Mouse (Mus musculus) thymus, adult 2 months (tissue): ENCODE measurements at regions not wholly inside any gene's neighbourhood (a gene's known extent, or its start where the extent isn't known, plus 50 kb on each side); places are given as distances from the start of the nearest gene placed in this dataset.

ENCODE experiments used
- CTCF ChIP-seq: fragments of 200-500 bp; IDR thresholded peaks from 2 replicates; pipeline ENCODE4 v1.5.1; 2012; ENCODE audit warnings: mild to moderate bottlenecking, control low read depth, low read length, moderate library complexity, borderline replicate concordance; ENCODE audit not compliant: control insufficient read depth, poor library complexity, insufficient read depth; ENCODE audit errors: extremely low read depth
- POLR2A ChIP-seq: fragments of 200-500 bp; IDR thresholded peaks from 2 replicates; pipeline ENCODE4 v1.6.1; 2012; ENCODE audit warnings: mild to moderate bottlenecking, low read length, control low read depth, moderate library complexity; ENCODE audit not compliant: control insufficient read depth, poor library complexity, insufficient read depth; ENCODE audit errors: extremely low read depth

DNA sequence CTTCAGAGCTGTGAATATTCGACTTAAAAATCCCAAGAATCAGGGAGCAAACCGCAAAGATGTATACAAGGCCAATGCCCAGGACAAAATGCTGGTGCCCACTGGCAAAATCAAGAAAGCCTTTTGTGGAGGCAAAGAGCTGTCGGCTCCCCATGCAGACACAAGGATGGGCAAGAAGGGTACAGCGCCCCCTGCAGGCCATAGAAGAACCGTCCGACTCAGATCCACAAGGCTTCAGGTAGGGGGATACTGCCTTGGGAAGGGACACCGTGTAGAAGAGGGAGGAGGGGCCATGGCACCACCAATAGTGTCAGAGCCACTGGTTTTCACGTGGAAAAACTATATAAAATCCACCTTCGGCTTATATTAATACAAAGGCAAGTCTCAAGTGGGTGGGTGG, 379.8 kb downstream of the Fam19a5 start:
- TF ChIP-seq CTCF (no peak), POLR2A (no peak)
